Mouse (Mus musculus) liver, postnatal 0 days (tissue): ENCODE data around the gene Olfr56.
"Not testable (repeated sequence)": the region's sequence is repeated elsewhere in the genome, so short reads cannot be mapped to it uniquely, and the experiment has no call there.

ENCODE experiments used
- CTCF ChIP-seq: sonication (generic); IDR thresholded peaks from 2 replicates; pipeline ENCODE4 v1.5.1; 2016; ENCODE audit warnings: antibody characterized with exemption, low read depth
- EP300 ChIP-seq: IDR thresholded peaks from 2 replicates; pipeline ENCODE4 v1.6.1; 2016; ENCODE audit warnings: antibody characterized with exemption, low read depth, mild to moderate bottlenecking

- TF ChIP-seq EP300, CTCF: not testable (repeated sequence)
Observed at GRCm38 (mm10) chr11:49060061-49060460, 81.4 kb downstream of the Olfr56 start.
